Mouse (Mus musculus) right cerebral cortex, postnatal 4 days (tissue): ENCODE results near the gene C130074G19Rik.

Source experiments
- DNase-seq: peaks from one replicate; pipeline ENCODE4 v3.0.0-alpha.2; 2022

The C130074G19Rik gene

DNA sequence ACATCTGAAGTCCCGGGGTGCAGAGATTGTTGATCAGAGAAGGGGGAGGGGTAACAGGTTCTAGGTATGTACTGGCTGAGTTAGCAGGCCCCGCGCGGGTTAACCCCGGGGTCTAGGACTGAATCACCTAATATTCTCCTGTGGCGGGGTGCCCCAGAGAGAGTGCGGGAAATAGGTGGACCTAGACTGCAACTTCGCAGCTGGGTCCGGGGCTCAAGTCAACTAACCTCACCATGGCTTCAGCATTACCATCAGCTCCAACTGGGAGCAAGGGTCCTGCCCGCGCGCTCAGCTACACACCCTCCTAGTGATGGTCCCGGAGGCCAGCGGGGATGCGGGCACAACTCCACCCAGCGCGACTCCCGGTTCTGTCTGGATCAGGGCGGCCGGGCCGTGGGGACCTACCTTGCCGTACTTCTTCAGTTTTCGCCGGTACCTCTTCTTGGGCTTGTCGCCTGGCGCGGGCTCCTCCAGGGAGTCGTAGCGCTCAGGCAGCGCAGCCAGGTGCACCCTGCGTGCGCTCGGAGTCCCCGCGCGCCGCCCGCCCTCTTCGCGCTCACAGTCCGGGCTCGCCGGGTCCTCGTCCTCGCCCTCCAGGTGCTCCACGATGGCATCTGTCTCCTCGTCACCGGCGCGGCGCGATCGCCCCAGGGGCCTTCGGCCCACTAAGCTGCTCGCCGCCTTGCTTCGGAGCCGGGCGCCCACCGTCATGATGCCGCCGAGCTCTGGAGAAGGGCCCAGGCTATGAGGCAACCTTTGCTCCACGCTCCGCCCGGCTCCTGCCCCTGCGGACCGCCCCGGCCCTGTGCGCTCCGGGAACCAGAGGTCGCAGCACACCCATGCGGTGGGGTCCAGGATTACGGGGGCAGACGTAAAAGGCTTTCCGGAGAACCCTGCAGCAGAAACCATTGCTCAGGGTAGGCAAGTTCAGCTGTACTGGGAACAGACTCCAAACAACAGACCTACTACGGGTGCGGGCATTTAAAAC lies at the start of gene C130074G19Rik:
C130074G19Rik (minus strand) TSS at position 938 of the 988 bp plus-strand sequence.
- peak; percentile 26 for DNase-seq

GRCm38 (mm10) chr1:184931097-184931496 lies 48.1 kb upstream of the C130074G19Rik start:
- no peak for DNase-seq

GRCm38 (mm10) chr1:184928382-184928781 lies 45.4 kb upstream of the C130074G19Rik start:
- no peak for DNase-seq

DNA sequence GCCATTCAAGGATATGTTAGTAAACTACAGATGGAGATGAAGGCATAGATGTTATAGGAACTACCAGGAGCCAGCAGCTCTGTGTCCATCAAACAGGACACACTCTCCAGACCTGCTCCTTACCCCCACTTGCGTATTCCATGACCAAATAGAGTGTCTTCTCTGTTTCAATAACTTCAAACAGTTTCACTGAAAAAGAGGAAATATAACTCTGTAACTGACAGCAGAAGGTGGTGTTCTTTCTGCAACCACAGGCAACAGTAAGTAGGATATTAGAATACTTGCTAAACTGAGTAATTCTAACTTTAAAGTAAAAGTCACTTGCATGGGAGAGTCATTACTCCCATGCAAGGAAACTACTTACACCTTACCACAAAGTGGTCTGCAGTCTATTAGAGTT lies 44.9 kb upstream of the C130074G19Rik start:
- no peak for DNase-seq

DNA sequence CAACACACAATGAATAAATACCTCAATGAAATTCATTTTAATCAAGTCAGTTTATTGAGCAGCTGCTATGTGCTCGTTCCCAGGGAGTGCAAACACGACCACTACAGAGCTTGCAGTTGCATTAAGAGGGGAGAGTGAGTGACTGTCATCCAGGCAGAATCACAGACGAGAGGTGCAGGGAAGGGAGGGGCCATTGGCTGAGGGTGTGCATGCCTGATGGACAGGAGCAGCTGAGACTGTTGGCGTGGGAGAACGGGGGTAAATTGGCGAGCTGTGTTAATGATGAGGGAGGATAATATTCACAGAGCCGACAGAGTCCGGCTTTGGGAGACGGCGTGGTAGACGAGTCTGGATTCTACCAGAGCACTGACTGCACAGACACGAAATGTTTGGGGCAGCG lies 39.8 kb upstream of the C130074G19Rik start:
- no peak for DNase-seq

- no peak for DNase-seq
Observed at GRCm38 (mm10) chr1:184920057-184920456, 37.0 kb upstream of the C130074G19Rik start.

GRCm38 (mm10) chr1:184918227-184918888 lies 35.3 kb upstream of the C130074G19Rik start:
- no peak for DNase-seq

DNA sequence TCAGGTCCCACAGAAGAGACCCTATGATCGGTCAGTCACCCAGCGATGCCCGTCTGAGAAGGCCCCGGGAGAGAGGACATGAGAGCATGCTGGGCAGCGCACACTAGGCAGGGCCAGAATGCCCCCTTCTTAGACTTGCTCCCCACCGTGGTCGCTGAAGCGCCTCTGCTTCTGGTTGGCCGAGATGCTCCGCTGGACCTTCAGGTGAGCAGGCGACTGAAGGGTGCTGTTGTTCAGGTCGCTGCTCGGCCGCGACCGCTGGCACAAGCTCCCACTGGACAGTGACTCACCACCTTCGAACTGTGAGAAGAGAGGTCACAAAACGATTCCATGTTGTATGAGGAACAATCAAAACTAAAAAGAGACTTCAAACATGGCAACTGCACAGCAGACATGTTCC lies 29.3 kb upstream of the C130074G19Rik start:
- no peak for DNase-seq

DNA sequence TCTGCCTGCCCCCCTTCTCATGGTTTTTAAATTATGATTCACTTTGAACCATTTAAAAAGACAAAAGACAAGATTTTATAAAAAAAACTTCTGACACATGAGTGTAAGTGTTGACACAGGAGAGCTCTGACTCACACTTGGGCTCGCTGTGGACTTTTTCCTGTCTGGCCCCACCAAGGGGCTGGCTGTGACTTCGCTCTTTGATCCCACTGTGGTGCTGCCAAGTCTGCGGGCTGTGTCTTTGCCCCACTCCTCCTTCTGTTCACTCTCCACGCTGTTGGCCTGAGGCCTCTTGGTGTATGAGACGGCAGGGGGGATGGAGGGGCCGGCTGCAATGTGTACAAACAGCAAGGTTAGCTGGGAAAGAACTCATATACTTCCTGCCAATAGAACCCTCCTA lies 28.8 kb upstream of the C130074G19Rik start:
- no peak for DNase-seq

GRCm38 (mm10) chr1:184908558-184908957 lies 25.5 kb upstream of the C130074G19Rik start:
- no peak for DNase-seq

DNA sequence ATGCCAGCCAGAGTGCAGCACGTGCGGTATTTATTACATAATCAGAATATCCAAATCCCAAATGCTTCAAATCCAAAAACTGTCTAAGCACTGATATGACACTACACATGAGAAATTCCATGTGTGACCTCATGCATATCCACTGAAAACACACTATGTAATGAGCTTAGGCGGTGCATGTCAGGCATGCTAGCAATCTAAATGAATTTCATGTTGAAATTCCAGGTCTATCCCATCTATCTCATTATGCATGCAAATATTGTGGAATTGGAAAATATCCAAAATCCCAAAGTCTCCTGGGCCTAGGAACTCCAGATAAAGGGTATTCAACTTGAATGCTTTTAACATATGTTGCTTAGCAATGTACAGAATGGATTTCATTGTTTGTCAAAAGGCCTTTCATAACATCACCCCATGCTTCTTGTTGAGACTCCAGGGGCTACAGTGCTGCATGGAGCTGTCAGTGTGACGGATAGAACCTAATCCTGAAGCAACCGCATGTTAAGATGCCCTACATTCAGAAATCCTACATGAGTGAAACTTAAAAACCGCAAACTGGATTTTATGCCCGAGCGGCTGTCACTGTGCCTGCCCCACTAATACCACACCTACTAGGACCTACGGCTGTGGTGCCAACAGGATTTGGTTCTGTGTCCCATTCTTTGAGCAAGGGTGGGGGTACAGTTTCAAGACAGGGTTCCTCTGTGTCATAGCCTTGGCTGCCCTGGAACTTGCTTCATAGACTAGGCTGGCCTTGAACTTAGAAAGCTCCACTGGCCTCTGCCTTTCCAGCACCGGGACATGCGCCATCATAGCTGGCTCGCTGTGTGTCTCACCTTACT lies 23.1 kb upstream of the C130074G19Rik start:
- no peak for DNase-seq

DNA sequence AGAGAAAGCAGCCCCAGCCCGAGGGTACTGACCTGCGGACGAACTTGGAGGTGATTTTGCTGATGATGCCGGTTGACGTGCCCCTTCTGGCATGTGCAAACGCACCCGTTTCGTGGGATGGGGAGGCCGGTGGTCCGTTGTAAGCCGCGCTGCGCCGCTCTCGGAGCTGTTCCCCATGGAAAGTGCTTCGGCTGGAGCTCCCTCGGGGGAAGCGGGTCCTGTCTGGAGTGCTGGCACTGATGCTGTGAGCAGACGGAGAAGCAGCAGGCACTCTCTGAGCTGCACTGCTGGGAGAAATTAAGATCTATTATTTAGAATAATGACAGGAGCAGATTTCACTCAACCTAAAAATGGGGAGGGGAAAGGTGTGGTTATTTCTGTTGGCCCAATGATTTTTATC lies 22.4 kb upstream of the C130074G19Rik start:
- peak; percentile 42 for DNase-seq

DNA sequence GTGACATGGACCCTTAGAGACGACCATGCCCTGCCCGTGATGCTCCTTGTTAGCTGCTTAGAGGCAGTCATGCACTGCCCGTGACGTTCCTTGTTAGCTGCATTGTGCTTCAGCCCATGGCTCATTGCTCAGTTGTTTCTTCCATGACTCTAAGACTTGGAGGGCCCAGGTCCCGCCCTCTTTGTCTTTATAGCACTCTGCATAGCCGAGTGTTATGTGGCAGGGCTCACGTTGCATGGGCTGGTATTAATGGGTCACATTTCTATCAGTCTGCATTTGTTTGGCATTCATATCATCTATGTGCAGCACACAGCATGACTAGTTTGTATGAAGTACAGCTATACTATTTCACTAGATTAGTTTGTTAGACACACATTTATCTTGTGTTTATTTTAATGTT lies 20.7 kb upstream of the C130074G19Rik start:
- no peak for DNase-seq

DNA sequence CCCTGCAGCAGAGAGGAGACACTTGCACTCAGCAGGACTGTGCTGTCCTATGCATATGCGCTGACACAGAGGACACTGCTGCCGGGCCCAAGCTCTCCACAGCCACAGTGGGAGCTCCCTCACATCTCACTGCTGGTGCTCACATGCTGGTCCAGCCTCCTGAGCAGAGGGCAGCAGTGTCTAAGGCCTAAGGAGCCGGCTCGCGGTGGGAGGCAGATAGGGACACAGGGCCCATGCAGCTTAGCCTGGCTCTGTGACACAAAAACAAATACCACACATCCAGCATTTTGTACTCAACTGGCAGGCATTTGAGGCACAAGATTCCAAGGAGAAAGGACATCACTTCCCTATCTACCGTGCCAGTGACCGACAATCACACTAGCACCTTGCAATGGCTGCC lies 19.9 kb upstream of the C130074G19Rik start:
- DNase-seq, result no peak

DNA sequence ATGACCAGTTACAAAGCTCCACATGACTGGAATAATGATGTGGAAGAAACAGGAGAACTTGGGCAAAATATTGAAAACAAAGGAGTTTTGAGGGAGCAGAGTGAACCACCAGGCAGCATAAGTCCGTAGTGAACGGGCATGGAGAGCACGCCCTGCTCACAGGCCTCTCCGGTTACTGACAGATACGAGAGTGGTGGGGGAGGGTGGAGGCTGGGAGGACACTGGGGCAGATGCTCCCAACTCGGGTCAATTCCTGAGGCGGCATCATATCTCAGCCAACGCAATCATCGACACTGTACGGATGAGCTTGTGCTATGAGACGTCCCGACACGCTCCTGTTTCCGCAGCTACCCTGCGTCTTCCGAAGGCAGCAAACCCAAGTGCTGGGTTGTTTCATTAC lies 14.3 kb upstream of the C130074G19Rik start:
- no peak for DNase-seq

DNA sequence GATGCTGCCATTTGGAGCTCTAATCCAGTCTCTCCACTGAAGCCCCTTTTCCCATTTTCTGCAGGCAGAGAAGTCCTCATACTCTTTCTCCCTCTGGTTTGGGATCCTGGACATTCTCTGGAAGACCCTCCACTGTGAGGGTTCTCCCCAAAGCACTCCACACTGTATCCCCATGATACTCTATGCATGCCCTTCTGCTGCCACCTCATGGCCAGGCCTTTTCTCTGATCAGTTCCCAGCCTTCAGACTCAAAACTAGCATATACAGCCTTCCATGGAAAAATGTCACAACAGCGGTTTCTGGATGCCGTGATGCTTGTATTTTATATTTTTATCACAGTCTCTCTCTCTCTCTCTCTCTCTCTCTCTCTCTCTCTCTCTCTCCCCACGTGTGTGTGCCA lies 9.0 kb upstream of the C130074G19Rik start:
- no peak for DNase-seq

- DNase-seq, result no peak
Observed at GRCm38 (mm10) chr1:184889454-184889853, 6.4 kb upstream of the C130074G19Rik start.

- no peak for DNase-seq
Observed at GRCm38 (mm10) chr1:184886160-184886559, 3.1 kb upstream of the C130074G19Rik start.

DNA sequence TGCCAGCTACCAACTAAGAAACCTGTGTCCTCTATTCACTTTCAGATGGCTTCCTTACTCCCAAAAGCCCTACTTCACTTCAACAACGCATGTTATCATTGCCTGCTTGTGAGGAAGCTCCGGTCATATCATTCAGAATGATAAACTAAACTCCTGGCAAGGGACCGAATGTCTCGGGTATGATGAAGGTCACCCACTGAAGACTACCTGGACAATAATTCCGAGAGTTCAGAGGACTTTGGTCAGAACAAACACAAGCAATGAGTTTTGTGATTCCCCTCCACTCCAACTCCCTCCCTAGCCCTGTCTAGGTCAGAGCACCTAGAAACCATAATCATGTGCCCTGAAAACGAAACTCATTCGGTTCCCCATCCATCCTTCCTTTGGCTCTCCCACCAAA lies 1.2 kb downstream of the C130074G19Rik start:
- no peak for DNase-seq

DNA sequence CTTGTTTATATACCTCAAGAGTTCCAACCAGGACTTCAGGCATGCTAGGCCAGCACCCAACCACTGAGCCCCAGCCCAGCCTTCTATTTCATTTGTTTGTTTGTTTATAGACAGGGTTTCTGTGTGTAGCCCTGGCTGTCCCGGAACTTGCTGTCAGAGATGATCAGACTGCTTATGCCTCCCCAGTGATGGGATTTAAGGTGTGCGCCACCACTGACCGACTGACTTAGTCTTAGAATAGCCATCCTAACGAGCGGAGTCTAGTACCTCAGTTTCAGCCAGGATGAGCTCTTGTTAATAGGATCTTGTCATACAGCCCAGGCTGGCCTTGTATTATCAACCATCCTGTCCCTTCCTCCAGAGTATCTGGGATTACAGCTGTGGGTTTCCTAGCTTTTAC lies 1.8 kb downstream of the C130074G19Rik start:
- DNase-seq, result no peak

DNA sequence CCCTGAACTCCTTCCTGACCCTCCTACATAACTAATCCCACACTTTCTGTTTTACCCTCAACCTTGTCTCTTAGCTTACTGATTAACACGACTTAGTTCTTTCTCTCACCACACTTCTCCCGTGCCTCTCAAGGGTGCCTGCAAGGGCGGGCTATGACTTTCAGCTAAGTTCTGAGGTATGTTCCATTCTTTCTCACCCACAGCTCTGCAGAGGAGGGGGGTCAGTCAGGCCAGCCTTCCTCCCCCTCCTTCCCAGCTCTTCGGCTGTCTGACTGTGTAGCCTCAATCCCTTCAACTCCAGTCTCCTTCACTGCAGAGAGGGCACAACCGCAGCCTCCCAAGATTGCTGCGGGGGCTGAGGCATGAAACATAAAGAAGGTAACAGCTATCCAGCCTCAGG lies 4.2 kb downstream of the C130074G19Rik start:
- no peak for DNase-seq

DNA sequence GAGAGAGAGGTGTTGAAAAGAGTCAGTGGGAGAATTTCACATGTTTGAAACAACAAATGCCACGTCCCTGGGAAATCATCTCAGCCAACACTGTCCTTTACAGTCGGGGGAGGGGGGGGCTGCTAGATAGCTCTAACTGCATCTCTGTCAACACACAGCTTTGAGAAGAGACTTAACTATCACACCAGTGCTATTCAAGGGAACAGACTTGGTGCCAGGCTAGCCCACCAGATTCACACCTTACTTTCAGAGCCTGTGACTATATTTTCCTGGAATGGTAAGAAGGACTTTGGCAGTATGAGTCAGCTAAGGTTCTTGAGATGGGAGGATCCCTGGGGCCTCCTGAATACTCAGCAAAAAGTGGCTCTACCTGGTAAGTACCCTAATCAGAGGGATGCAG lies 5.7 kb downstream of the C130074G19Rik start:
- no peak for DNase-seq

DNA sequence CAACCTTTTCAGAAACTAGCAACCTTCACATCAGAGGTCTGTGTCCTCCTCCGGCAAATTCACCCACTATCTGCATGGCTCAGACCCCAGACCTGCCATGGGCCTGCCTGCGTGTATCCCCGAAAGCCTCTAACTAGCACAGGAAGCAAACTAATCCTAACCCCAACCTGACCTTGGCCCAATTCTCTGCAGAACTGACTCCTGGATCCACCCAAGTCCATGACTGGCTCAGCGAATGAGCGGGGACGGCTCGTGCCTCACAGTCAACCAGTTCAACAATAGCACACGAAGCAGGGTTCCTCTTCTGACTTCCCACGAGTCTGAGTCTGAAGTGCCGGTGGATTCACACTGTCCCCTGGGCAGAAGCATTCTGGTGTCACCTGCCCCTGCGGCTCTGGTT lies 9.1 kb downstream of the C130074G19Rik start:
- DNase-seq, result no peak
